Mouse (Mus musculus) hindbrain, embryonic 12.5 days (tissue): ENCODE measurements at regions not wholly inside any gene's neighbourhood (a gene's known extent, or its start where the extent isn't known, plus 50 kb on each side); places are given as distances from the start of the nearest gene placed in this dataset.

ENCODE experiments used
- ATAC-seq: fragments of 200-750 bp; cut with Nextera tagmentation; 2 replicates; pipeline ENCODE4 v1.8.0; 2017; ENCODE audit warnings: moderate TSS enrichment; ENCODE audit not compliant: low FRiP score
- H3K27ac ChIP-seq: fragments of 300-500 bp; sonication (generic); 2 replicates; pipeline ENCODE4 v1.5.1; 2016; ENCODE audit warnings: mild to moderate bottlenecking
- H3K27me3 ChIP-seq: fragments of 300-500 bp; sonication (generic); 2 replicates; pipeline ENCODE4 v1.6.1; 2016; ENCODE audit warnings: mild to moderate bottlenecking
- H3K36me3 ChIP-seq: fragments of 300-500 bp; sonication (generic); 2 replicates; pipeline ENCODE4 v1.6.1; 2016; ENCODE audit warnings: mild to moderate bottlenecking
- H3K4me1 ChIP-seq: fragments of 300-500 bp; sonication (generic); 2 replicates; pipeline ENCODE4 v1.6.1; 2016
- H3K4me2 ChIP-seq: fragments of 300-500 bp; sonication (generic); replicated peaks from 2 replicates; pipeline ENCODE4 v1.6.1; 2016; ENCODE audit warnings: mild to moderate bottlenecking
- H3K4me3 ChIP-seq: fragments of 300-500 bp; sonication (generic); 2 replicates; pipeline ENCODE4 v1.5.1; 2016; ENCODE audit warnings: mild to moderate bottlenecking
- H3K9ac ChIP-seq: fragments of 300-500 bp; sonication (generic); 2 replicates; pipeline ENCODE4 v1.6.1; 2016; ENCODE audit warnings: mild to moderate bottlenecking, moderate library complexity
- H3K9me3 ChIP-seq: fragments of 300-500 bp; sonication (generic); replicated peaks from 2 replicates; pipeline ENCODE4 v1.6.1; 2016; ENCODE audit warnings: mild to moderate bottlenecking
- WGBS: fragments of 180-500 bp; shearing (Covaris S2); methylation state at CpG from one replicate; pipeline ENCODE4 v1.1.7; 2016; 5-methylcytosine and 5-hydroxymethylcytosine counted together

DNA sequence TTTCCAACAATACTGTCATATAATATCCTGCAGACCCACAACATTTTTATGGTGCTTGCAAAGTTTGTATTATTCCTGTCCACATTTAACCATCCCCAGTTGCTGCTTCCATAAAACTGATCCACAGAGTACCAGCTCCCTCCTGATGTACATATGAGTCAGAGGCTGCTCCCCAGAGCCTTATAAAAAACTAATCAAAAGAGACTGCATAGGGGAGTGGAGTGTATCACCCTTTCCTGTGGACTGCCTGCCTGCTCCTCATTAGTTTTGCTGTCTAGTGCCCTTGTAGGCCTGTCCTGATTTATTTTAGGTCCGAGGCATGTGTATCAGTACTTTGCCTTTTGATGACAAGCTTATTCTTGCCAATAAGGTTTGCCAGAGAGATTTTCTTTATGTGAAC lies 310.9 kb upstream of the Gm5415 start:
- Histone ChIP-seq H3K4me1 (no peaks in the 10 kb centered on the region), H3K27me3 (no peaks in the 10 kb centered on the region), H3K27ac (no peak overlapping the region), H3K9ac (no peak overlapping the region), H3K36me3 (no peaks in the 10 kb centered on the region), H3K9me3 (no peaks in the 10 kb centered on the region), H3K4me2 (no peak overlapping the region), H3K4me3 (no peak overlapping the region)
- ATAC-seq = no peak
- WGBS = 71% methylated on average over 1 of the region's 1 CpGs
